Mouse (Mus musculus): ENCODE results near the gene Znrf1. TPM values are rescaled to one million over a fixed set of nuclear protein-coding genes. Genes with fewer than 3 reads are reported as not detected.

Znrf1 gene
- total RNA-seq, 1 experiment from 2014 or later, result 61.9 TPM

- no peak for DNase-seq
Observed at GRCm38 (mm10) chr8:111569926-111570325, 34.0 kb downstream of the Znrf1 start.

GRCm38 (mm10) chr8:111570432-111570831, 34.5 kb downstream of the Znrf1 start:
- no peak for DNase-seq

- DNase-seq, result no peak
Observed at GRCm38 (mm10) chr8:111571661-111572060, 35.8 kb downstream of the Znrf1 start.

GRCm38 (mm10) chr8:111572431-111572830, 36.5 kb downstream of the Znrf1 start:
- DNase-seq, result no peak

GRCm38 (mm10) chr8:111573583-111573982, 37.7 kb downstream of the Znrf1 start:
- DNase-seq, result no peak

- no peak for DNase-seq
Observed at GRCm38 (mm10) chr8:111574016-111574415, 38.1 kb downstream of the Znrf1 start.

GRCm38 (mm10) chr8:111575492-111575891, 39.6 kb downstream of the Znrf1 start:
- no peak for DNase-seq

- no peak for DNase-seq
Observed at GRCm38 (mm10) chr8:111576501-111576900, 40.6 kb downstream of the Znrf1 start.

- DNase-seq, result no peak
Observed at GRCm38 (mm10) chr8:111577880-111578533, 42.1 kb downstream of the Znrf1 start.

GRCm38 (mm10) chr8:111579318-111579717, 43.4 kb downstream of the Znrf1 start:
- DNase-seq, result no peak

GRCm38 (mm10) chr8:111580306-111580705, 44.4 kb downstream of the Znrf1 start:
- DNase-seq, result no peak

GRCm38 (mm10) chr8:111582386-111582785, 46.5 kb downstream of the Znrf1 start:
- DNase-seq, result no peak

GRCm38 (mm10) chr8:111584946-111585345, 49.0 kb downstream of the Znrf1 start:
- no peak for DNase-seq

GRCm38 (mm10) chr8:111587545-111588094, 51.7 kb downstream of the Znrf1 start:
- no peak for DNase-seq

GRCm38 (mm10) chr8:111588336-111588735, 52.4 kb downstream of the Znrf1 start:
- DNase-seq, result no peak

GRCm38 (mm10) chr8:111590214-111590613, 54.3 kb downstream of the Znrf1 start:
- DNase-seq, result no peak

GRCm38 (mm10) chr8:111591176-111591575, 55.3 kb downstream of the Znrf1 start:
- DNase-seq, result no peak

GRCm38 (mm10) chr8:111592390-111592910, 56.6 kb downstream of the Znrf1 start:
- DNase-seq, result no peak

GRCm38 (mm10) chr8:111594044-111594840, 58.3 kb downstream of the Znrf1 start:
- no peak for DNase-seq

GRCm38 (mm10) chr8:111594951-111595350, 59.1 kb downstream of the Znrf1 start:
- DNase-seq, result no peak

GRCm38 (mm10) chr8:111595712-111596484, 60.0 kb downstream of the Znrf1 start:
- no peak for DNase-seq

GRCm38 (mm10) chr8:111596485-111596821, 60.6 kb downstream of the Znrf1 start:
- no peak for DNase-seq

GRCm38 (mm10) chr8:111597310-111597709, 61.4 kb downstream of the Znrf1 start:
- no peak for DNase-seq

Data from adrenal gland, postnatal 25 days (tissue).